Mouse (Mus musculus) telencephalon, adult 2 months (tissue): ENCODE measurements around the gene Slc25a35.
"Not testable (repeated sequence)": the region's sequence is repeated elsewhere in the genome, so short reads cannot be mapped to it uniquely, and the experiment has no call there.

Source experiments
- DNase-seq: peaks from one replicate; pipeline ENCODE4 v3.0.0-alpha.2; 2011; ENCODE audit warnings: low read depth, low spot score

The Slc25a35 gene

GRCm38 (mm10) chr11:68967337-68968282 is at the start of gene Slc25a35:
Slc25a35 (plus strand) TSS chr11:68968131.
- DNase-seq = peak; percentile 88

GRCm38 (mm10) chr11:68923191-68923590 is 44.7 kb upstream of the Slc25a35 start:
- no peak for DNase-seq

GRCm38 (mm10) chr11:68924749-68925148 is 43.2 kb upstream of the Slc25a35 start:
- DNase-seq = no peak

GRCm38 (mm10) chr11:68926981-68927380 is 41.0 kb upstream of the Slc25a35 start, which contains the start of gene Odf4:
Odf4 (minus strand) TSS chr11:68927081.
- DNase-seq = no peak

- DNase-seq = no peak
Measured at GRCm38 (mm10) chr11:68929947-68930346, 38.0 kb upstream of the Slc25a35 start.

GRCm38 (mm10) chr11:68933885-68934507 is 33.9 kb upstream of the Slc25a35 start:
- DNase-seq = no peak

- DNase-seq = not testable (repeated sequence)
Measured at GRCm38 (mm10) chr11:68936951-68937350, 31.0 kb upstream of the Slc25a35 start.

- peak; percentile 93 for DNase-seq
Measured at GRCm38 (mm10) chr11:68939451-68940304, 28.3 kb upstream of the Slc25a35 start.

GRCm38 (mm10) chr11:68940516-68940915 is 27.4 kb upstream of the Slc25a35 start:
- DNase-seq = no peak

- no peak for DNase-seq
Measured at GRCm38 (mm10) chr11:68942731-68943130, 25.2 kb upstream of the Slc25a35 start.

- no peak for DNase-seq
Measured at GRCm38 (mm10) chr11:68945245-68945644, 22.7 kb upstream of the Slc25a35 start.

GRCm38 (mm10) chr11:68946001-68946400 is 21.9 kb upstream of the Slc25a35 start:
- no peak for DNase-seq

GRCm38 (mm10) chr11:68946806-68947440 is 21.0 kb upstream of the Slc25a35 start:
- DNase-seq = no peak

GRCm38 (mm10) chr11:68947542-68947993 is 20.4 kb upstream of the Slc25a35 start:
- DNase-seq = no peak

GRCm38 (mm10) chr11:68953903-68954302 is 14.0 kb upstream of the Slc25a35 start:
- no peak for DNase-seq

- DNase-seq = no peak
Measured at GRCm38 (mm10) chr11:68954408-68954807, 13.5 kb upstream of the Slc25a35 start.

- DNase-seq = no peak
Measured at GRCm38 (mm10) chr11:68955473-68955872, 12.5 kb upstream of the Slc25a35 start.

- no peak for DNase-seq
Measured at GRCm38 (mm10) chr11:68956107-68956506, 11.8 kb upstream of the Slc25a35 start.

- DNase-seq = no peak
Measured at GRCm38 (mm10) chr11:68956697-68957096, 11.2 kb upstream of the Slc25a35 start.

GRCm38 (mm10) chr11:68957308-68957707 is 10.6 kb upstream of the Slc25a35 start, which contains the start of gene Arhgef15:
Arhgef15 (minus strand) TSS chr11:68957480.
- DNase-seq = no peak

GRCm38 (mm10) chr11:68957971-68958370 is 10.0 kb upstream of the Slc25a35 start:
- DNase-seq = no peak
